Mouse (Mus musculus): ENCODE measurements around the gene Lst1.

Gene Lst1

GRCm38 (mm10) chr17:35178528-35178927 lies 9.7 kb downstream of the Lst1 start:
- DNase-seq: no peak

- no peak for DNase-seq
Measured at GRCm38 (mm10) chr17:35175968-35176367, 12.3 kb downstream of the Lst1 start, which contains the start of gene Aif1. TSS of gene Aif1 (minus strand) at chr17:35176068.

- DNase-seq: no peak
Measured at GRCm38 (mm10) chr17:35175382-35175781, 12.9 kb downstream of the Lst1 start.

- DNase-seq: no peak
Measured at GRCm38 (mm10) chr17:35174201-35174977, 13.8 kb downstream of the Lst1 start.

- no peak for DNase-seq
Measured at GRCm38 (mm10) chr17:35173329-35173728, 14.9 kb downstream of the Lst1 start.

GRCm38 (mm10) chr17:35172445-35173234 lies 15.6 kb downstream of the Lst1 start:
- no peak for DNase-seq

- DNase-seq: no peak
Measured at GRCm38 (mm10) chr17:35168541-35169207, 19.6 kb downstream of the Lst1 start.

GRCm38 (mm10) chr17:35167794-35168193 lies 20.4 kb downstream of the Lst1 start:
- no peak for DNase-seq

- DNase-seq: peak; percentile 81
Measured at GRCm38 (mm10) chr17:35166352-35167035, 21.7 kb downstream of the Lst1 start.

GRCm38 (mm10) chr17:35165451-35166155 lies 22.6 kb downstream of the Lst1 start:
- peak; percentile 52 for DNase-seq

- peak; percentile 100 for DNase-seq
Measured at GRCm38 (mm10) chr17:35164568-35165450, 23.4 kb downstream of the Lst1 start, which contains the start of gene Prrc2a. TSS of gene Prrc2a (minus strand) at chr17:35164897.

- DNase-seq: no peak
Measured at GRCm38 (mm10) chr17:35164218-35164567, 24.0 kb downstream of the Lst1 start.

- DNase-seq: peak; percentile 64
Measured at GRCm38 (mm10) chr17:35163326-35164081, 24.7 kb downstream of the Lst1 start.

GRCm38 (mm10) chr17:35162730-35163129 lies 25.5 kb downstream of the Lst1 start:
- DNase-seq: peak; percentile 62

GRCm38 (mm10) chr17:35162121-35162520 lies 26.1 kb downstream of the Lst1 start:
- DNase-seq: peak; percentile 20

- peak; percentile 42 for DNase-seq
Measured at GRCm38 (mm10) chr17:35161421-35161820, 26.8 kb downstream of the Lst1 start.

GRCm38 (mm10) chr17:35159638-35160037 lies 28.6 kb downstream of the Lst1 start:
- DNase-seq: peak; percentile 47

- peak; percentile 18 for DNase-seq
Measured at GRCm38 (mm10) chr17:35158850-35159593, 29.2 kb downstream of the Lst1 start.

- DNase-seq: peak; percentile 39
Measured at GRCm38 (mm10) chr17:35157661-35158175, 30.5 kb downstream of the Lst1 start.

All from cerebellum, adult 9-11 months (tissue).